Mouse (Mus musculus) olfactory bulb, adult 2 months (tissue): ENCODE measurements around the gene Atp10a. TPM values are rescaled to one million over a fixed set of nuclear protein-coding genes. Genes with fewer than 3 reads are reported as not detected.

Source experiments
- H3K27ac ChIP-seq: fragments of 200-500 bp; 2 replicates; pipeline ENCODE4 v1.5.1; 2012; ENCODE audit warnings: low read depth, low read length; ENCODE audit not compliant: insufficient read depth
- H3K4me1 ChIP-seq: fragments of 200-500 bp; 2 replicates; pipeline ENCODE4 v1.6.1; 2012; ENCODE audit warnings: low read length; ENCODE audit not compliant: control insufficient read depth, insufficient read depth
- H3K4me3 ChIP-seq: fragments of 200-500 bp; 2 replicates; pipeline ENCODE4 v1.5.1; 2012; ENCODE audit warnings: mild to moderate bottlenecking, low read depth, low read length, moderate library complexity; ENCODE audit not compliant: insufficient read depth
- CTCF ChIP-seq: fragments of 200-500 bp; IDR thresholded peaks from 2 replicates; pipeline ENCODE4 v1.5.1; 2012; ENCODE audit warnings: low read depth, mild to moderate bottlenecking, low read length, moderate library complexity; ENCODE audit not compliant: insufficient read depth
- POLR2A ChIP-seq: fragments of 200-500 bp; IDR thresholded peaks from 2 replicates; pipeline ENCODE4 v1.6.1; 2012; ENCODE audit warnings: mild to moderate bottlenecking, low read depth, low read length, moderate library complexity; ENCODE audit not compliant: insufficient read depth
- WGBS: fragments of 180-500 bp; shearing (Covaris S2); methylation state at CpG from one replicate; pipeline ENCODE4 v1.1.7; 2018; 5-methylcytosine and 5-hydroxymethylcytosine counted together
- polyA plus RNA-seq: library from polyadenylated mRNA; stranded (reverse); fragments of >200 nt; gene quantifications from 2 replicates; pipeline ENCODE4 v1.2.4, GENCODE M21; 2012; ENCODE audit warnings: low replicate concordance; ENCODE audit not compliant: missing spikeins, insufficient read depth, insufficient read length

Gene Atp10a
- polyA plus RNA-seq, 1 experiment = not detected

- TF ChIP-seq POLR2A (no peak), CTCF (no peak)
- H3K4me1 ChIP-seq = no peaks in the 10 kb centered on the region
- H3K27ac ChIP-seq = no peak overlapping the region
- H3K4me3 ChIP-seq = no peak overlapping the region
- WGBS = 74% methylated on average over 4 of the region's 4 CpGs
These were observed 87.7 kb downstream of the Atp10a start for GRCm38 (mm10) chr7:58743362-58744320.

- TF ChIP-seq CTCF (no peak), POLR2A (no peak)
- Histone ChIP-seq H3K27ac (no peak overlapping the region), H3K4me3 (no peak overlapping the region), H3K4me1 (no peaks in the 10 kb centered on the region)
- 82% methylated on average over 5 of the region's 5 CpGs for WGBS
These were observed 90.9 kb downstream of the Atp10a start for GRCm38 (mm10) chr7:58746817-58747216.

- TF ChIP-seq CTCF (no peak), POLR2A (no peak)
- 69% methylated on average over 6 of the region's 6 CpGs for WGBS
- no peak overlapping the region for H3K4me3 ChIP-seq
- H3K4me1 ChIP-seq = no peaks in the 10 kb centered on the region
- no peak overlapping the region for H3K27ac ChIP-seq
These were observed 94.1 kb downstream of the Atp10a start for GRCm38 (mm10) chr7:58749904-58750612.

- no peak overlapping the region for H3K27ac ChIP-seq
- no peaks in the 10 kb centered on the region for H3K4me1 ChIP-seq
- TF ChIP-seq POLR2A = no peak
- TF ChIP-seq CTCF = no peak
- no peak overlapping the region for H3K4me3 ChIP-seq
- WGBS = 79% methylated on average over 5 of the region's 5 CpGs
These were observed 96.1 kb downstream of the Atp10a start for GRCm38 (mm10) chr7:58752041-58752440.

- no peak overlapping the region for H3K27ac ChIP-seq
- no peaks in the 10 kb centered on the region for H3K4me1 ChIP-seq
- no peak overlapping the region for H3K4me3 ChIP-seq
- TF ChIP-seq POLR2A = no peak
- no peak for TF ChIP-seq CTCF
- WGBS = 84% methylated on average over 1 of the region's 1 CpGs
These were observed 98.1 kb downstream of the Atp10a start for GRCm38 (mm10) chr7:58754076-58754475.

GRCm38 (mm10) chr7:58754536-58754935 lies 98.6 kb downstream of the Atp10a start:
- no peak overlapping the region for H3K27ac ChIP-seq
- 69% methylated on average over 4 of the region's 4 CpGs for WGBS
- H3K4me1 ChIP-seq = no peaks in the 10 kb centered on the region
- no peak overlapping the region for H3K4me3 ChIP-seq
- no peak for TF ChIP-seq POLR2A
- no peak for TF ChIP-seq CTCF

- no peak for TF ChIP-seq CTCF
- no peak for TF ChIP-seq POLR2A
- no peaks in the 10 kb centered on the region for H3K4me1 ChIP-seq
- no peak overlapping the region for H3K27ac ChIP-seq
- H3K4me3 ChIP-seq = no peak overlapping the region
These were observed 99.1 kb downstream of the Atp10a start for GRCm38 (mm10) chr7:58755083-58755482.

- Histone ChIP-seq H3K27ac (no peak overlapping the region), H3K4me3 (no peak overlapping the region), H3K4me1 (no peaks in the 10 kb centered on the region)
- 95% methylated on average over 1 of the region's 1 CpGs for WGBS
- no peak for TF ChIP-seq POLR2A
- TF ChIP-seq CTCF = no peak
These were observed 99.9 kb downstream of the Atp10a start for GRCm38 (mm10) chr7:58755846-58756245.

GRCm38 (mm10) chr7:58757331-58757730 lies 101.4 kb downstream of the Atp10a start:
- TF ChIP-seq CTCF (no peak), POLR2A (no peak)
- Histone ChIP-seq H3K27ac (no peak overlapping the region), H3K4me1 (no peaks in the 10 kb centered on the region), H3K4me3 (no peak overlapping the region)
- 94% methylated on average over 2 of the region's 2 CpGs for WGBS
